Comparison of ENCODE assay signal across 27 mouse cellular contexts in the genomic region with DNA sequence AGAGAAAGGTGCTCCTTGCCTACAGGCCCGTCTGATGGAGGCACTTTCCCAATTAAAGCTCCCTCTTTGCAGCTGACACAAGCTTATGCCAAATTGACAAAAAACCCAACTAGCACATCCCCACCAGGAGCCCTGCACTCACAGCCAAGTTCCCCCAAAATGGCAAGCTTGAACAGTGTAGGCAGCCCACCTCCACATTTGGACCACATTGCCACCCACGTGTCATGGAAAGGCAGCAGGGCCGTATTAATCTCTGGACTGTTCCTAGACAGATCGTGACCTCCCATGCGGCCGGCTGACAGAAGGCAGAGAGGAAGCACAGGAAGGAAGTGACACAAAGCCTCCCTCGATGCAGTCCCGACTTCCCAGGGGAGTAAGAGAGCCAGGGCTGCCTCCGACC. TPM values are rescaled to one million over a fixed set of nuclear protein-coding genes. Genes with fewer than 3 reads are reported as not detected.
DNase-seq lines count a peak whose midpoint lies in the region; ATAC-seq and TF ChIP-seq lines count a peak whose summit lies in the region.
"Had no signal": no experiment of that assay in that cellular context is flagged by ENCODE, and none has a peak within 500 bp of the region (broad histone marks: within the 10 kb centered on the region; RNA-seq: fewer than 3 reads in every experiment).

No protein-coding gene starts in this region.

- no peak for DNase-seq in heart, postnatal 14 days
- peak; percentile 38 for DNase-seq in left cerebral cortex, postnatal 4 days
- DNase-seq in left cerebral cortex, adult 18-20 months (ENCODE audit: low spot score in 2 of 2), result no peak
- DNase-seq in lung, postnatal 0 days (ENCODE audit: low spot score), result no peak
- DNase-seq in lung, postnatal 36 days, result no peak
- DNase-seq: adrenal gland, postnatal 36 days; cerebellum, adult 2 months; cerebellum, postnatal 36 days; gastrocnemius, postnatal 10 days; heart, postnatal 36 days; kidney, adult 18-20 months; kidney, postnatal 14 days; layer of hippocampus, adult 9-11 months; right cerebral cortex, adult 18-20 months; spleen, adult 18-20 months; thymus, postnatal 14 days had no signal

- H3K27me3 ChIP-seq in heart, embryonic 11.5 days (ENCODE audit: control insufficient read depth, insufficient read depth, low read length), result peaks cover 5% of the 10 kb centered on the region
- H3K27me3 ChIP-seq in lung, postnatal 0 days (replicated peaks; ENCODE audit: insufficient read depth, low read length), result no peaks in the 10 kb centered on the region
- peaks cover 2% of the 10 kb centered on the region; the same call in 1 of the 2 replicates for H3K27me3 ChIP-seq in intestine, embryonic 16.5 days (replicated peaks; ENCODE audit: control insufficient read depth, insufficient read depth, low read length)

- ATAC-seq in heart, embryonic 11.5 days (replicated peaks; ENCODE audit: insufficient number of reproducible peaks, low FRiP score, low TSS enrichment), result peak; percentile 27; the same call in 1 of the 2 replicates
- no peak for ATAC-seq in lung, postnatal 0 days
- no peak for ATAC-seq in intestine, embryonic 16.5 days
- ATAC-seq: CD4-positive, CD25-positive, alpha-beta regulatory T cell, adult 4 months; forebrain, embryonic 13.5 days; inflammation-experienced regulatory T-cells, adult 6 months had no signal

- intact Hi-C loops in heart, postnatal 14 days (cut with DNase I), result no loop called here
- intact Hi-C loops in left cerebral cortex, postnatal 4 days (cut with DNase I), result no loop called here

- no peak overlapping the region for H3K4me2 ChIP-seq in heart, embryonic 11.5 days
- no peak overlapping the region for H3K4me2 ChIP-seq in lung, postnatal 0 days (replicated peaks; ENCODE audit: low read depth, low read length)
- H3K4me2 ChIP-seq in intestine, embryonic 16.5 days (ENCODE audit: low read depth, low read length), result no peak overlapping the region
- H3K4me2 ChIP-seq: forebrain, embryonic 13.5 days; hindbrain, embryonic 15.5 days; limb, embryonic 12.5 days; midbrain, embryonic 12.5 days; neural tube, embryonic 12.5 days had no signal

- peak; percentile 4; the same call in 1 of the 2 replicates for TF ChIP-seq CTCF in lung, postnatal 0 days (IDR thresholded peaks at IDR 0.05)

- H3K36me3 ChIP-seq in heart, embryonic 11.5 days (ENCODE audit: control insufficient read depth, insufficient read depth, low read length), result no peaks in the 10 kb centered on the region
- H3K36me3 ChIP-seq in lung, postnatal 0 days (ENCODE audit: insufficient read depth, low read length), result no peaks in the 10 kb centered on the region
- no peaks in the 10 kb centered on the region for H3K36me3 ChIP-seq in intestine, embryonic 16.5 days (ENCODE audit: control insufficient read depth, insufficient read depth, low read length)
- H3K36me3 ChIP-seq: hindbrain, embryonic 15.5 days; limb, embryonic 12.5 days; midbrain, embryonic 12.5 days; neural tube, embryonic 12.5 days had no signal

- no peak overlapping the region for H3K4me3 ChIP-seq in heart, embryonic 11.5 days (ENCODE audit: low read depth, low read length)
- H3K4me3 ChIP-seq in lung, postnatal 0 days (ENCODE audit: low read depth, low read length), result no peak overlapping the region
- H3K4me3 ChIP-seq in intestine, embryonic 16.5 days (ENCODE audit: low read length), result no peak overlapping the region
- H3K4me3 ChIP-seq: forebrain, embryonic 13.5 days; hindbrain, embryonic 15.5 days; limb, embryonic 12.5 days; midbrain, embryonic 12.5 days; myocyte; neural tube, embryonic 12.5 days had no signal

- WGBS in heart, embryonic 11.5 days (ENCODE audit: insufficient replicate concordance), result 42% methylated on average over 9 of the region's 9 CpGs
- 44% methylated on average over 7 of the region's 9 CpGs for WGBS in lung, postnatal 0 days
- 61% methylated on average over 9 of the region's 9 CpGs for WGBS in intestine, embryonic 16.5 days

- H3K4me1 ChIP-seq in heart, embryonic 11.5 days (ENCODE audit: control insufficient read depth, insufficient read depth, low read length), result 0 out of 2 replicates have a peak, but pooled peaks cover 2% of the 10 kb centered on the region
- no peaks in the 10 kb centered on the region for H3K4me1 ChIP-seq in lung, postnatal 0 days (ENCODE audit: insufficient read depth, low read depth, low read length)
- H3K4me1 ChIP-seq in intestine, embryonic 16.5 days (ENCODE audit: control insufficient read depth, insufficient read depth, low read length), result no peaks in the 10 kb centered on the region
- H3K4me1 ChIP-seq: forebrain, embryonic 13.5 days; limb, embryonic 12.5 days; midbrain, embryonic 12.5 days; neural tube, embryonic 12.5 days had no signal

- TF ChIP-seq EP300 in lung, postnatal 0 days (IDR thresholded peaks at IDR 0.05), result no peak

- no peaks in the 10 kb centered on the region for H3K9me3 ChIP-seq in heart, embryonic 11.5 days (replicated peaks; ENCODE audit: control insufficient read depth, low read length)
- no peaks in the 10 kb centered on the region for H3K9me3 ChIP-seq in lung, postnatal 0 days (ENCODE audit: low read length)
- H3K9me3 ChIP-seq in intestine, embryonic 16.5 days (ENCODE audit: control insufficient read depth, low read length), result no peaks in the 10 kb centered on the region
- H3K9me3 ChIP-seq: forebrain, embryonic 13.5 days; hindbrain, embryonic 15.5 days; neural tube, embryonic 12.5 days had no signal

- no peak overlapping the region for H3K9ac ChIP-seq in heart, embryonic 11.5 days (ENCODE audit: low read depth, low read length)
- H3K9ac ChIP-seq in lung, postnatal 0 days (replicated peaks; ENCODE audit: low read depth), result no peak overlapping the region
- no peak overlapping the region for H3K9ac ChIP-seq in intestine, embryonic 16.5 days (ENCODE audit: low read depth, low read length)
- H3K9ac ChIP-seq: forebrain, embryonic 13.5 days; hindbrain, embryonic 15.5 days; limb, embryonic 12.5 days; midbrain, embryonic 12.5 days; neural tube, embryonic 12.5 days had no signal

- no peak overlapping the region for H3K27ac ChIP-seq in heart, embryonic 11.5 days (ENCODE audit: low read depth, low read length)
- no peak overlapping the region for H3K27ac ChIP-seq in lung, postnatal 0 days (ENCODE audit: low read length)
- H3K27ac ChIP-seq in intestine, embryonic 16.5 days (ENCODE audit: low read length), result no peak overlapping the region
- H3K27ac ChIP-seq: forebrain, embryonic 13.5 days; hindbrain, embryonic 15.5 days; limb, embryonic 12.5 days; midbrain, embryonic 12.5 days; neural tube, embryonic 12.5 days had no signal

RNA-seq across cellular contexts. Expression of a gene that starts 7.2 kb away (rescaled TPM):
- polyA plus RNA-seq in heart, embryonic 11.5 days (2014; fragmentation: Nextera tagmentation; extraction: Ambion mirVana), result 6.4 and 9.1 TPM in 2 replicates
- 10 to 100 TPM; 10.3 to 10.7 TPM for total RNA-seq in heart, postnatal 14 days (2021)
- 10 to 100 TPM; 16.4 to 19.2 TPM for total RNA-seq in left cerebral cortex, postnatal 4 days (2021)
- total RNA-seq in left cerebral cortex, adult 18-20 months (2021), result 10 to 100 TPM; 65.7 to 75.3 TPM
- polyA plus RNA-seq in lung, postnatal 0 days (2015; fragmentation: Nextera tagmentation; extraction: Ambion mirVana), result 0.66 and 0.68 TPM in 2 replicates
- polyA plus RNA-seq in intestine, embryonic 16.5 days (2015; fragmentation: Nextera tagmentation; extraction: Ambion mirVana), result 0.48 and 0.69 TPM in 2 replicates
- total RNA-seq: liver, adult 2 months had no signal
- polyA plus RNA-seq: CD4-positive, CD25-positive, alpha-beta regulatory T cell, adult 4 months; inflammation-experienced regulatory T-cells, adult 6 months; myocyte had no signal
